Mouse (Mus musculus): ENCODE results near the gene Tmc3.

GRCm38 (mm10) chr7:83637781-83638583, 53.3 kb downstream of the Tmc3 start:
- no peak for TF ChIP-seq POLR2A (IDR thresholded peaks at IDR 0.05; ENCODE audit: low read depth, low read length)
- no peak for TF ChIP-seq CTCF (IDR thresholded peaks at IDR 0.05; ENCODE audit: extremely low read depth, insufficient read depth, insufficient read length, insufficient replicate concordance)
